Mouse (Mus musculus): ENCODE data around the gene Upf3a. TPM values are rescaled to one million over a fixed set of nuclear protein-coding genes. Genes with fewer than 3 reads are reported as not detected.

The Upf3a gene
- total and polyA plus RNA-seq, 3 experiments = 29.3 to 39.8 TPM; not detected in 1

GRCm38 (mm10) chr8:13757805-13758727 is 27.3 kb upstream of the Upf3a start (continued):
- no peak for TF ChIP-seq MAFK (IDR thresholded peaks at IDR 0.05; ENCODE audit: borderline replicate concordance, low read depth, low read length)
- no peak for TF ChIP-seq CHD1 (IDR thresholded peaks at IDR 0.05; ENCODE audit: low read depth, low read length)
- TF ChIP-seq E2F4 (IDR thresholded peaks at IDR 0.05; ENCODE audit: borderline replicate concordance, low read depth, low read length) = no peak
- no peak for TF ChIP-seq BHLHE40 (IDR thresholded peaks at IDR 0.05; ENCODE audit: borderline replicate concordance, low read depth, low read length)
- no peak for TF ChIP-seq TCF12 (IDR thresholded peaks at IDR 0.05; ENCODE audit: low read depth, low read length)
- TF ChIP-seq USF1 (IDR thresholded peaks at IDR 0.05; ENCODE audit: low read depth, low read length) = no peak
- peak; percentile 53; the same call in 1 of the 2 replicates for TF ChIP-seq HCFC1 (IDR thresholded peaks at IDR 0.05; ENCODE audit: low read depth, low read length)

GRCm38 (mm10) chr8:13769206-13769605 is 16.2 kb upstream of the Upf3a start:
- Histone ChIP-seq H3K27me3 (ENCODE audit: control insufficient read depth in 1 of 2, insufficient read depth in 2 of 2, low read length in 2 of 2) (no peaks in the 10 kb centered on the region), H3K36me3 (ENCODE audit: control insufficient read depth in 1 of 2, insufficient read depth in 2 of 2, low read length in 2 of 2) (peaks cover 0 to 31% of the 10 kb centered on the region in 2 experiments; a peak in 2 of 4 replicates), H3K4me3 (ENCODE audit: control insufficient read depth in 1 of 2, insufficient read depth in 1 of 2, low read depth in 2 of 2, low read length in 2 of 2) (no peak overlapping the region), H3K27ac (ENCODE audit: control insufficient read depth, low read depth, low read length) (no peak overlapping the region), H3K4me1 (ENCODE audit: control insufficient read depth in 1 of 2, insufficient read depth in 2 of 2, low read length in 2 of 2) (no peaks in the 10 kb centered on the region), H3K9me3 (replicated peaks; ENCODE audit: insufficient read depth, low read length) (no peaks in the 10 kb centered on the region), H3K79me2 (ENCODE audit: control insufficient read depth, insufficient read depth, low read length, poor library complexity) (no peaks in the 10 kb centered on the region), H3K9ac (ENCODE audit: control insufficient read depth, low read depth, low read length, poor library complexity, severe bottlenecking) (no peak overlapping the region)
- TF ChIP-seq RCOR1 (IDR thresholded peaks at IDR 0.05; ENCODE audit: low read depth, low read length) (no peak), MEF2A (IDR thresholded peaks at IDR 0.05; ENCODE audit: extremely low read depth, insufficient replicate concordance, low read depth, low read length, poor library complexity, severe bottlenecking) (no peak), GATA1 (IDR thresholded peaks at IDR 0.05; ENCODE audit: low read depth, low read length) (no peak), ETS1 (IDR thresholded peaks at IDR 0.05; ENCODE audit: low read depth, low read length) (no peak), GABPA (IDR thresholded peaks at IDR 0.05; ENCODE audit: low read depth, low read length) (no peak), UBTF (IDR thresholded peaks at IDR 0.05; ENCODE audit: borderline replicate concordance, insufficient read depth, low read depth, low read length) (no peak), SMC3 (IDR thresholded peaks at IDR 0.05; ENCODE audit: low read depth, low read length) (no peak), EP300 (IDR thresholded peaks at IDR 0.05; ENCODE audit: low read depth in 1 of 2, low read length in 2 of 2) (no peak), HCFC1 (IDR thresholded peaks at IDR 0.05; ENCODE audit: low read depth, low read length) (no peak), MXI1 (IDR thresholded peaks at IDR 0.05; ENCODE audit: low read depth, low read length) (no peak), USF2 (IDR thresholded peaks at IDR 0.05; ENCODE audit: borderline replicate concordance in 1 of 2, insufficient read depth in 1 of 2, low read depth in 1 of 2, low read length in 2 of 2) (no peak), ZC3H11A (IDR thresholded peaks at IDR 0.05; ENCODE audit: low read depth, low read length) (no peak), BHLHE40 (IDR thresholded peaks at IDR 0.05; ENCODE audit: borderline replicate concordance, low read depth, low read length) (no peak), MYC (IDR thresholded peaks at IDR 0.05; ENCODE audit: low read depth, low read length) (no peak), TBP (IDR thresholded peaks at IDR 0.05; ENCODE audit: low read depth, low read length) (no peak), USF1 (IDR thresholded peaks at IDR 0.05; ENCODE audit: low read depth, low read length) (no peak), MAZ (IDR thresholded peaks at IDR 0.05; ENCODE audit: low read depth, low read length) (no peak)
- no peak for DNase-seq (ENCODE audit: low read depth, low spot score)

Data from MEL (cell line).